Mouse (Mus musculus) neural tube, embryonic 12.5 days (tissue): ENCODE data around the gene Abhd14a. TPM values are rescaled to one million over a fixed set of nuclear protein-coding genes. Genes with fewer than 3 reads are reported as not detected.

Experiments
- ATAC-seq: fragments of 200-750 bp; cut with Nextera tagmentation; 2 replicates; pipeline ENCODE4 v1.8.0; 2017; ENCODE audit warnings: low read depth, mild to moderate bottlenecking, moderate TSS enrichment, moderate library complexity; ENCODE audit not compliant: low FRiP score
- H3K27ac ChIP-seq: fragments of 300-500 bp; sonication (generic); 2 replicates; pipeline ENCODE4 v1.5.1; 2016
- H3K27me3 ChIP-seq: fragments of 300-500 bp; sonication (generic); replicated peaks from 2 replicates; pipeline ENCODE4 v1.6.1; 2016; ENCODE audit warnings: mild to moderate bottlenecking
- H3K36me3 ChIP-seq: fragments of 300-500 bp; sonication (generic); 2 replicates; pipeline ENCODE4 v1.6.1; 2016; ENCODE audit warnings: mild to moderate bottlenecking
- H3K4me1 ChIP-seq: fragments of 300-500 bp; sonication (generic); 2 replicates; pipeline ENCODE4 v1.6.1; 2016
- H3K4me2 ChIP-seq: fragments of 300-500 bp; sonication (generic); replicated peaks from 2 replicates; pipeline ENCODE4 v1.6.1; 2016; ENCODE audit warnings: mild to moderate bottlenecking
- H3K4me3 ChIP-seq: fragments of 300-500 bp; sonication (generic); 2 replicates; pipeline ENCODE4 v1.5.1; 2016
- H3K9ac ChIP-seq: fragments of 300-500 bp; sonication (generic); 2 replicates; pipeline ENCODE4 v1.6.1; 2016; ENCODE audit warnings: mild to moderate bottlenecking
- H3K9me3 ChIP-seq: fragments of 300-500 bp; sonication (generic); 2 replicates; pipeline ENCODE4 v1.6.1; 2016; ENCODE audit warnings: mild to moderate bottlenecking
- WGBS: fragments of 180-500 bp; shearing (Covaris S2); methylation state at CpG from one replicate; pipeline ENCODE4 v1.1.7; 2016; 5-methylcytosine and 5-hydroxymethylcytosine counted together
- polyA plus RNA-seq: library from polyadenylated mRNA; unstranded; fragments of >200 nt; fragmentation: Nextera tagmentation; extraction: Ambion mirVana; gene quantifications from 2 replicates; pipeline ENCODE4 v1.2.1, GENCODE M21; 2016

Gene Abhd14a
- polyA plus RNA-seq, 1 experiment from 2014 or later: 34.6 TPM

GRCm38 (mm10) chr9:106466721-106467120 is 19.2 kb upstream of the Abhd14a start:
- WGBS: 92% methylated on average over 6 of the region's 6 CpGs
- H3K4me2 ChIP-seq: no peak overlapping the region

GRCm38 (mm10) chr9:106465571-106466200 is 18.2 kb upstream of the Abhd14a start, which contains the start of gene Gpr62:
Gene Gpr62 (minus strand): TSS chr9:106465938.
- peaks cover 38% of the 10 kb centered on the region for H3K36me3 ChIP-seq

More at GRCm38 (mm10) chr9:106466721-106467120, 19.2 kb upstream of the Abhd14a start:
- peaks cover 32% of the 10 kb centered on the region for H3K4me1 ChIP-seq
- H3K27me3 ChIP-seq: peaks cover 4% of the 10 kb centered on the region; the same call in 1 of the 2 replicates
- peaks cover 29% of the 10 kb centered on the region for H3K36me3 ChIP-seq
- no peak overlapping the region for H3K9ac ChIP-seq
- no peak overlapping the region for H3K27ac ChIP-seq
- no peak overlapping the region for H3K4me3 ChIP-seq
- H3K9me3 ChIP-seq: no peaks in the 10 kb centered on the region
- no peak for ATAC-seq

GRCm38 (mm10) chr9:106464751-106465541 is 17.5 kb upstream of the Abhd14a start:
- Histone ChIP-seq H3K36me3 (peaks cover 46% of the 10 kb centered on the region), H3K9ac (peak overlapping the region; percentile 78), H3K4me3 (peak overlapping the region; percentile 52), H3K4me1 (peaks cover 37% of the 10 kb centered on the region), H3K27ac (peak overlapping the region; percentile 42; the same call in 1 of the 2 replicates), H3K9me3 (no peaks in the 10 kb centered on the region), H3K27me3 (peaks cover 4% of the 10 kb centered on the region; the same call in 1 of the 2 replicates), H3K4me2 (peak overlapping the region; percentile 94)
- peak; percentile 65 for ATAC-seq
- WGBS: 2% methylated on average over 99 of the region's 99 CpGs

More at GRCm38 (mm10) chr9:106465571-106466200, 18.2 kb upstream of the Abhd14a start, which contains the start of gene Gpr62:
- peak; percentile 29; the same call in 1 of the 2 replicates for ATAC-seq
- peak within 1 kb of the TSS; percentile 78 for H3K9ac ChIP-seq
- H3K27me3 ChIP-seq: peaks cover 4% of the 10 kb centered on the region; the same call in 1 of the 2 replicates
- H3K9me3 ChIP-seq: no peaks in the 10 kb centered on the region
- peak within 1 kb of the TSS; percentile 42; the same call in 1 of the 2 replicates for H3K27ac ChIP-seq
- peak within 1 kb of the TSS; percentile 94 for H3K4me2 ChIP-seq
- WGBS: 30% methylated on average over 26 of the region's 26 CpGs
- peak within 1 kb of the TSS; percentile 52 for H3K4me3 ChIP-seq
- peaks cover 29% of the 10 kb centered on the region for H3K4me1 ChIP-seq

GRCm38 (mm10) chr9:106463122-106464063 is 15.9 kb upstream of the Abhd14a start:
- Histone ChIP-seq H3K4me2 (no peak overlapping the region; the same call in 1 of the 2 replicates), H3K4me3 (no peak overlapping the region), H3K9me3 (no peaks in the 10 kb centered on the region), H3K27me3 (peaks cover 4% of the 10 kb centered on the region; the same call in 1 of the 2 replicates), H3K9ac (no peak overlapping the region), H3K27ac (no peak overlapping the region), H3K4me1 (peaks cover 52% of the 10 kb centered on the region), H3K36me3 (peaks cover 53% of the 10 kb centered on the region)
- ATAC-seq: no peak
- 83% methylated on average over 21 of the region's 21 CpGs for WGBS

- H3K27ac ChIP-seq: no peak overlapping the region
- H3K4me3 ChIP-seq: no peak overlapping the region
- peaks cover 4% of the 10 kb centered on the region; the same call in 1 of the 2 replicates for H3K27me3 ChIP-seq
- 93% methylated on average over 12 of the region's 12 CpGs for WGBS
- H3K9ac ChIP-seq: no peak overlapping the region
- no peak overlapping the region for H3K4me2 ChIP-seq
- peaks cover 61% of the 10 kb centered on the region for H3K4me1 ChIP-seq
- H3K9me3 ChIP-seq: no peaks in the 10 kb centered on the region
- H3K36me3 ChIP-seq: peaks cover 53% of the 10 kb centered on the region
- no peak for ATAC-seq
Observed at GRCm38 (mm10) chr9:106462430-106462800, 14.9 kb upstream of the Abhd14a start.

GRCm38 (mm10) chr9:106461641-106462429 is 14.4 kb upstream of the Abhd14a start:
- H3K27ac ChIP-seq: no peak overlapping the region
- 86% methylated on average over 16 of the region's 16 CpGs for WGBS
- peaks cover 67% of the 10 kb centered on the region for H3K4me1 ChIP-seq
- H3K36me3 ChIP-seq: peaks cover 53% of the 10 kb centered on the region
- no peak overlapping the region for H3K9ac ChIP-seq
- no peak overlapping the region for H3K4me3 ChIP-seq
- peaks cover 4% of the 10 kb centered on the region; the same call in 1 of the 2 replicates for H3K27me3 ChIP-seq
- ATAC-seq: no peak
- no peaks in the 10 kb centered on the region for H3K9me3 ChIP-seq
- no peak overlapping the region for H3K4me2 ChIP-seq

GRCm38 (mm10) chr9:106461026-106461415 is 13.5 kb upstream of the Abhd14a start:
- Histone ChIP-seq H3K9ac (peak overlapping the region; percentile 38; the same call in 1 of the 2 replicates), H3K4me1 (peaks cover 75% of the 10 kb centered on the region), H3K36me3 (peaks cover 53% of the 10 kb centered on the region), H3K4me3 (no peak overlapping the region), H3K27ac (no peak overlapping the region), H3K9me3 (no peaks in the 10 kb centered on the region), H3K4me2 (no peak overlapping the region), H3K27me3 (peaks cover 4% of the 10 kb centered on the region; the same call in 1 of the 2 replicates)
- WGBS: 93% methylated on average over 9 of the region's 9 CpGs
- ATAC-seq: no peak

- H3K27ac ChIP-seq: no peak overlapping the region
Observed at GRCm38 (mm10) chr9:106460401-106461025, 13.0 kb upstream of the Abhd14a start.

GRCm38 (mm10) chr9:106459946-106460345 is 12.5 kb upstream of the Abhd14a start:
- Histone ChIP-seq H3K9me3 (no peaks in the 10 kb centered on the region), H3K4me3 (no peak overlapping the region), H3K4me2 (peak overlapping the region; percentile 22; the same call in 1 of the 2 replicates), H3K4me1 (peaks cover 77% of the 10 kb centered on the region), H3K36me3 (peaks cover 53% of the 10 kb centered on the region), H3K27me3 (0 out of 2 replicates have a peak, but pooled peaks cover 4% of the 10 kb centered on the region), H3K27ac (no peak overlapping the region), H3K9ac (no peak overlapping the region)
- ATAC-seq: no peak
- 83% methylated on average over 15 of the region's 15 CpGs for WGBS

More at GRCm38 (mm10) chr9:106460401-106461025, 13.0 kb upstream of the Abhd14a start:
- Histone ChIP-seq H3K27me3 (peaks cover 4% of the 10 kb centered on the region; the same call in 1 of the 2 replicates), H3K9me3 (no peaks in the 10 kb centered on the region), H3K36me3 (peaks cover 53% of the 10 kb centered on the region), H3K9ac (peak overlapping the region; percentile 38; the same call in 1 of the 2 replicates), H3K4me2 (peak overlapping the region; percentile 22; the same call in 1 of the 2 replicates), H3K4me1 (peaks cover 77% of the 10 kb centered on the region), H3K4me3 (no peak overlapping the region)
- no peak for ATAC-seq
- 77% methylated on average over 18 of the region's 18 CpGs for WGBS

GRCm38 (mm10) chr9:106457920-106458319 is 10.4 kb upstream of the Abhd14a start:
- no peak for ATAC-seq
- H3K4me1 ChIP-seq: peaks cover 65% of the 10 kb centered on the region
- peak overlapping the region; percentile 92 for H3K4me2 ChIP-seq
- H3K9ac ChIP-seq: peak overlapping the region; percentile 93
- WGBS: 54% methylated on average over 5 of the region's 5 CpGs
- H3K36me3 ChIP-seq: peaks cover 37% of the 10 kb centered on the region
- no peaks in the 10 kb centered on the region for H3K9me3 ChIP-seq
- no peak overlapping the region for H3K27ac ChIP-seq
- H3K4me3 ChIP-seq: no peak overlapping the region
- no peaks in the 10 kb centered on the region for H3K27me3 ChIP-seq
